Mouse (Mus musculus) liver, embryonic 13.5 days (tissue): Measurements from ENCODE around the gene Anxa5. TPM values are rescaled to one million over a fixed set of nuclear protein-coding genes. Genes with fewer than 3 reads are reported as not detected.

Experiments
- ATAC-seq: fragments of 200-750 bp; cut with Nextera tagmentation; 2 replicates; pipeline ENCODE4 v1.8.0; 2017; ENCODE audit warnings: low read depth, mild to moderate bottlenecking, moderate number of reproducible peaks, moderate library complexity
- DNase-seq: peaks from one replicate; pipeline ENCODE4 v3.0.0; 2022
- H3K27ac ChIP-seq: fragments of 300-500 bp; sonication (generic); 2 replicates; pipeline ENCODE4 v1.5.1; 2015; ENCODE audit warnings: moderate library complexity, mild to moderate bottlenecking, inconsistent platforms
- H3K27me3 ChIP-seq: fragments of 300-500 bp; sonication (generic); 2 replicates; pipeline ENCODE4 v1.6.1; 2015; ENCODE audit warnings: mild to moderate bottlenecking, inconsistent platforms
- H3K36me3 ChIP-seq: fragments of 300-500 bp; sonication (generic); 2 replicates; pipeline ENCODE4 v1.6.1; 2015; ENCODE audit warnings: mild to moderate bottlenecking, inconsistent platforms
- H3K4me1 ChIP-seq: fragments of 300-500 bp; sonication (generic); replicated peaks from 2 replicates; pipeline ENCODE4 v1.6.1; 2015; ENCODE audit warnings: inconsistent platforms
- H3K4me2 ChIP-seq: fragments of 300-500 bp; sonication (generic); 2 replicates; pipeline ENCODE4 v1.6.1; 2015; ENCODE audit warnings: inconsistent platforms, mild to moderate bottlenecking, moderate library complexity
- H3K4me3 ChIP-seq: fragments of 300-500 bp; sonication (generic); replicated peaks from 2 replicates; pipeline ENCODE4 v1.5.1; 2015; ENCODE audit warnings: mild to moderate bottlenecking, inconsistent platforms
- H3K9ac ChIP-seq: fragments of 300-500 bp; sonication (generic); 2 replicates; pipeline ENCODE4 v1.6.1; 2015; ENCODE audit warnings: mild to moderate bottlenecking, inconsistent platforms
- H3K9me3 ChIP-seq: fragments of 300-500 bp; sonication (generic); replicated peaks from 2 replicates; pipeline ENCODE4 v1.6.1; 2016; ENCODE audit warnings: inconsistent platforms
- WGBS: fragments of 180-500 bp; shearing (Covaris S2); methylation state at CpG from one replicate; pipeline ENCODE4 v1.1.7; 2015; ENCODE audit not compliant: insufficient replicate concordance; 5-methylcytosine and 5-hydroxymethylcytosine counted together
- polyA plus RNA-seq: library from polyadenylated mRNA; unstranded; fragments of >200 nt; fragmentation: Nextera tagmentation; extraction: Ambion mirVana; gene quantifications from 2 replicates; pipeline ENCODE4 v1.2.1, GENCODE M21; 2015

The Anxa5 gene
- polyA plus RNA-seq, 1 experiment from 2014 or later, result 68.6 TPM

DNA sequence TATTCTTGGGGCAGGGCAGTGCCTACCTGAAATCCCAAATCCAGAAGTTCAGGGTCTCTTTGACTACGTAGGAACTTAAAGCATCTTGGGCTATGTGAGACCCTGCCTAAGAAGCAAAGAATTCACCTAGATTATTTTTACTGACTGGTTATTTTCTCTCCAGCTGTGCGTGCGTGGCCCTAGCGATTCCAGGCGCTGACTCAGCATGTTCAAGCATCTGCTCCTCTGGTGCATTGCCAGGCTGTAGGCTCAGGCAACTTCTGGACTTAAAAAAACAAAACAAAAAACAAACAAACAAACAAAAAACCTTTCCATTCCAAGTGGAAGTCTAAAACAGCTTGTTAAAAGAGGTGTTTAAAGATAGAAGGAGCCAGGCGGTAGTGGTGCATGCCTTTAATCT is 22.5 kb upstream of the Anxa5 start:
- H3K4me3 ChIP-seq, result no peak overlapping the region
- ATAC-seq, result no peak
- 79% methylated on average over 6 of the region's 6 CpGs for WGBS
- DNase-seq, result no peak
- H3K9me3 ChIP-seq, result no peaks in the 10 kb centered on the region
- H3K4me1 ChIP-seq, result no peaks in the 10 kb centered on the region; the same call in 1 of the 2 replicates
- no peak overlapping the region for H3K27ac ChIP-seq
- no peak overlapping the region for H3K4me2 ChIP-seq
- H3K9ac ChIP-seq, result no peak overlapping the region
- no peaks in the 10 kb centered on the region for H3K36me3 ChIP-seq
- H3K27me3 ChIP-seq, result no peaks in the 10 kb centered on the region

DNA sequence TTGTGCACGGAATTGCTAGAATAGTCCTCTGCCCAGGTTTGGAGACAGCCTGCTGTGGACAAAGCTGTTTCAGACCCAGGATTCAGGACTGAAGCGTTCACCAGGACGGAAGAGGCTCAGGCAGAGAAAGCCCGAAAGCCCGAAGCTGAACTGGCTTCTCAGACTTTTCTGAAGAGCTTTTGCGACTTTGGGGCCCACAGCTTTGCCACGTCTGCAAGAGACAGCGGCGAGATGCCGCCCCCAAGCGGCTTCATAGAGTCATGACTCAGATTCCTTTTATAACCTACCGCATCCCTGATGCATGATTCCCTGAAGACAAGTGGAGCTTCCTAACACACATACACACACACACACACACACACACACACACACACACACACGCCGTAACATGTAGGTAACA is 21.1 kb upstream of the Anxa5 start:
- DNase-seq, result peak; percentile 13
- no peaks in the 10 kb centered on the region for H3K9me3 ChIP-seq
- H3K9ac ChIP-seq, result no peak overlapping the region
- H3K4me3 ChIP-seq, result no peak overlapping the region
- H3K27me3 ChIP-seq, result no peaks in the 10 kb centered on the region
- H3K36me3 ChIP-seq, result no peaks in the 10 kb centered on the region
- H3K4me1 ChIP-seq, result peaks cover 9% of the 10 kb centered on the region
- H3K27ac ChIP-seq, result no peak overlapping the region
- WGBS, result 19% methylated on average over 14 of the region's 14 CpGs
- no peak overlapping the region for H3K4me2 ChIP-seq
- ATAC-seq, result no peak

DNA sequence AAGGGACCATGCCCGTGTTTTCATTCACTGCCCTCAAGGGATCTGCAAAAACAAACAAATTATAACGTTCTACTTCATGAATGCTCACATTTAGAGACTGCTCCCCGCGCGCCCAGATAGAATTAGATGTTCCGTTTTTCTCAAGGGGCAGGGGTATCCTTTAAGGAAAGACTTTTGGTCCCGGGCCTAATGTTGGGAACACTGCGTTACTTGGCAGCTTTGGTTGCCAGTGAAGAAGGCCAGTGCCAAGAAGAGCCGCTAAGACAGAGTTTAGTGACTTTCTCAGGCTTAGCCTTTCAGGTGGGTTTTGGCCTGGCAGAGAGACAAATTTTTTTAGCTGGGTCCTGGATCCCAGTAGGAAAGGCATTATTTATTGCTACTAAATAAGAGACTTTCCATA is 20.6 kb upstream of the Anxa5 start:
- H3K4me2 ChIP-seq, result no peak overlapping the region
- no peaks in the 10 kb centered on the region for H3K27me3 ChIP-seq
- H3K36me3 ChIP-seq, result no peaks in the 10 kb centered on the region
- no peak overlapping the region for H3K4me3 ChIP-seq
- DNase-seq (no peak), ATAC-seq (no peak)
- H3K9me3 ChIP-seq, result no peaks in the 10 kb centered on the region
- H3K9ac ChIP-seq, result no peak overlapping the region
- H3K4me1 ChIP-seq, result peaks cover 13% of the 10 kb centered on the region
- H3K27ac ChIP-seq, result no peak overlapping the region
- 70% methylated on average over 9 of the region's 9 CpGs for WGBS

DNA sequence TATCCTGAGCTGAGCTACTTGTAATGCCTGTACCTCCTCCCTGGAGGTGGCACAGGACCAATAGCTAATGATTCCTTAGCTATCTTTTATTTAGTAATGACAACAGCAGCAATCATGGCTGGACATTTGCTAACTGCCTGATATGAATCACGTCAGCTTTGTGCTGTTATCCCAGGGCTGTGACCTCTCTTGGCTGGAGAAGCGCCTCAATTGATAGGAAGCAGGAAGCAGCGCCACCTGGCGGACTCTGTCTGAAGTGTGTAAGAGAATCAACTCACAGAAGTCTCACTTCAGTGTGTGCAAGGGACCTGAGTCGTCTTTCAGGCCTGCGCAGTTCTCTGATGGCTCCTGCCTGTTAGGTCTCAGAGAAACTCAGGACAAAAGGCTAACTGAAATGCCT is 19.7 kb upstream of the Anxa5 start:
- Histone ChIP-seq H3K27ac (no peak overlapping the region), H3K9ac (no peak overlapping the region), H3K4me3 (no peak overlapping the region), H3K4me2 (peak overlapping the region; percentile 33), H3K4me1 (peaks cover 13% of the 10 kb centered on the region), H3K9me3 (no peaks in the 10 kb centered on the region), H3K27me3 (no peaks in the 10 kb centered on the region), H3K36me3 (no peaks in the 10 kb centered on the region)
- peak; percentile 59 for ATAC-seq
- 5% methylated on average over 6 of the region's 6 CpGs for WGBS
- peak; percentile 32 for DNase-seq

DNA sequence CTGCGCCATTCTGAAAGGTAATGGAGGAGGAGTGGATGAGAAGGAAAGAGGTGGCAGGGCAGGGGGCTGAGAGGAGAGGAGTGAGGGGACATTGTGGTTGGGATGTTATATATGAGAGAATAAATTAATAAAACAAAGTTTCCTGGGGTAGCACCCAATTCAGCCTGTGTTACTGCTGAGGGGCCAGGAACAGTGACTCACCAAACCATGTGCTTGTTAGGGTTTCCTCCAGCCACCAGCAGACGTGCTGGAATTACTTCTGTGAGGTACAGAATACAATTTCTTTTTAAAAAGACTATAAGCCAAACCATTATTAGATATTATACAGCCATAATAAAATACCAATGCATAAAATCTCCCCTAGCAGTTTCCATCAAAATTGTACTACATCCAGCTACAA is 18.9 kb upstream of the Anxa5 start:
- no peak overlapping the region for H3K9ac ChIP-seq
- no peak for DNase-seq
- H3K4me3 ChIP-seq, result no peak overlapping the region
- peaks cover 13% of the 10 kb centered on the region for H3K4me1 ChIP-seq
- no peak overlapping the region for H3K27ac ChIP-seq
- no peaks in the 10 kb centered on the region for H3K36me3 ChIP-seq
- ATAC-seq, result no peak
- H3K4me2 ChIP-seq, result no peak overlapping the region
- 59% methylated on average over 2 of the region's 2 CpGs for WGBS
- H3K27me3 ChIP-seq, result no peaks in the 10 kb centered on the region
- H3K9me3 ChIP-seq, result no peaks in the 10 kb centered on the region

DNA sequence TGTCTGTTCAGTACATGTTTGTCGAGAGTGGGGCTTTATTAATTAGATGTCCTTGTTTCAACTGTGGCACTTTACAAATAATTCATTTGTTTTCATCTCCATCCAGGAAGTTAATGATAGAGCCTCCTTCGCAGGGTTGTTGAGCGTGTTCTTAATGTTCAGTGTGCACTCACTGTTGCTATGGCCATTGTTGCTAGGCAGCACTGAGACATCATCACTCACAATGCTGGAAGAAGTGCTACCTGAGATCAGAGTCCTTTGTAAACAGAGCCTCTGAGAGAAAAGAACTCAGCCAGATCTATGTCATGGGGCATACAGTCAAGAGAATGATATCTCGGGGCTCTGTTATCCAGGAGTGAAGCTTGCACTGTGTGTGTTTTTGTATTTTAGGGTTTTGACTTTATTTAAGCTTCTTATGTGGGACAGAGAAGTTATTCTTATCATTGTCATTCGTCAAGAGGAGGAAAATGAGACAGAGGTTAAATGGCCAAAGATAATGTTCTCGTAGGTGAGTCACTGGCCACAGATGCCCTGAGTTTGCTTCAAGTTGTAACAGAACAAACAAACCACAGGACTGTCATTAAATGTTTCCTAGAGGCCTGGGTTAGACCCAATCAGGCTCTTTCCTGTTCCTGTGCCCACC is 18.1 kb upstream of the Anxa5 start:
- Histone ChIP-seq H3K9ac (no peak overlapping the region), H3K4me3 (no peak overlapping the region), H3K27me3 (no peaks in the 10 kb centered on the region), H3K4me1 (peaks cover 13% of the 10 kb centered on the region), H3K9me3 (no peaks in the 10 kb centered on the region), H3K4me2 (no peak overlapping the region), H3K27ac (no peak overlapping the region), H3K36me3 (no peaks in the 10 kb centered on the region)
- 52% methylated on average over 6 of the region's 6 CpGs for WGBS
- DNase-seq (no peak), ATAC-seq (no peak)

DNA sequence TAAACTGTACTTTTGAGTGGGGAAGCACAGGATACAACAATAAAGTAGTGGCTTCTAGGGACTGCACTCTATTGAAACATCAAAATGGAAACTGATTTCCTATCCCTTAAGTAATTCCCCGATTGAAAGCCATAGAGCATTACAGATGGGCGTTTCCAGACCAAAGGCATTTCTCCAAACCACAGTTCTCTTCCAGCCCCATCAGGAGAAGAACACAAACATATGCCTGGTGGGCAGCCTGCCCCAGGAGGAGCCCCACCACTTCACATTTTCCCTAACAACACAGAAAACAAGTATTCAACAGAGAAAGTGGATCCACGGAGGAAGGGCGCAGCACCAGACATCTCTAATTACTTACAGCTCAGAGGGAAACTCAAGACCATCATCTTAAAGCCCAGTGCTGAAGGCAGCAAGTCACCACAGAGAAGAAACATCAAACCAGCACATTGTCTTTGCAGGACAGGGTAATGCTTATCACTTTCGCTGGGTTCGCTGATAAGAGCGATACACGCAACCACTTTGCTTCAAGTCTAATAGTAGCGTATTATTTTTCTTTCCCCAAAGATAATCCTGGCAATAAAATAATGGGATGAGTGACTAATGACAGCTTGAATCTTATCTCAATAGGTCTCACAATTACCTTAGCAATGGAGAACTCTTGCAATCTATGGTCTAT is 17.2 kb upstream of the Anxa5 start:
- DNase-seq (no peak), ATAC-seq (no peak)
- Histone ChIP-seq H3K4me2 (no peak overlapping the region), H3K9ac (no peak overlapping the region), H3K4me1 (peaks cover 13% of the 10 kb centered on the region), H3K9me3 (no peaks in the 10 kb centered on the region), H3K36me3 (no peaks in the 10 kb centered on the region), H3K27ac (no peak overlapping the region), H3K27me3 (no peaks in the 10 kb centered on the region), H3K4me3 (no peak overlapping the region)
- WGBS, result 41% methylated on average over 9 of the region's 9 CpGs

DNA sequence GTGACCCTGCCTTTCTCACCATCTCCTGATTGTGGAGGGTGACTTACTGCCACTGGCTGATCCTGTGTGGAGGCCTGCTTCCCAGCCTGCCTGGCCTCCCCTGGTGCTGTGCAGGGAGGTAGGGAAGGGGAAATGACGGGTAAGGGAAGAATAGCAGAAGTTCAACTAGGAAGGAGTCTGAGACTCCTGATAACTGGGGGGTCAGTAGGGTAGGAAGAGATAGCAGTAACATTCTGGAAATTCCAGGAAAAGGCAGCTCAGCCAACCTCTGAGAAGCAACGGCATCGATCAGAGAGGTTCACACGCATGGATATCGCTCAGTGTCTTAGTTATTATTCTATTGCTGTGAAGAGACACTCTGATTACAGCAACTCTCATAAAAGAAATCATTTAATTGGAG is 15.8 kb upstream of the Anxa5 start:
- H3K36me3 ChIP-seq, result no peaks in the 10 kb centered on the region
- no peak overlapping the region for H3K9ac ChIP-seq
- no peaks in the 10 kb centered on the region for H3K9me3 ChIP-seq
- H3K27ac ChIP-seq, result no peak overlapping the region
- no peak overlapping the region for H3K4me2 ChIP-seq
- 32% methylated on average over 5 of the region's 5 CpGs for WGBS
- no peaks in the 10 kb centered on the region for H3K27me3 ChIP-seq
- ATAC-seq, result no peak
- H3K4me1 ChIP-seq, result peaks cover 13% of the 10 kb centered on the region
- no peak overlapping the region for H3K4me3 ChIP-seq
- no peak for DNase-seq

DNA sequence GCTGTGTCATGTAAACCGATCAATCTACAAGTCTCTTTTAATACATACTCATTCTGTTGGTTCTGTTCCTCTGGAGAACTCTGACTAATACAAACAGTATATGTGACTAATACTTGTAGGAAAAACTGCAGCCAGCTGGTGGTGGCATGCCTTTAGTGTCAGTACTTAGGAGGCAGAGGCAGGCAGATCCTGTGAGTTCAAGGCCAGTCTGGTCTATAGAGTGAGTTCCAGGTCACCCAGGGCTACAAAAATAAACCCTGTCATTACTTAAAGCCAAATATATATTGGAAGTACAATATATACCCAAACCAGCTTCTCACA is 13.9 kb upstream of the Anxa5 start:
- H3K36me3 ChIP-seq, result no peaks in the 10 kb centered on the region
- no peaks in the 10 kb centered on the region for H3K27me3 ChIP-seq
- DNase-seq, result no peak
- H3K4me3 ChIP-seq, result no peak overlapping the region
- no peak overlapping the region for H3K9ac ChIP-seq
- no peak overlapping the region for H3K4me2 ChIP-seq
- H3K9me3 ChIP-seq, result no peaks in the 10 kb centered on the region
- ATAC-seq, result no peak
- H3K4me1 ChIP-seq, result peaks cover 13% of the 10 kb centered on the region
- WGBS, result 76% methylated on average over 1 of the region's 1 CpGs
- no peak overlapping the region for H3K27ac ChIP-seq

DNA sequence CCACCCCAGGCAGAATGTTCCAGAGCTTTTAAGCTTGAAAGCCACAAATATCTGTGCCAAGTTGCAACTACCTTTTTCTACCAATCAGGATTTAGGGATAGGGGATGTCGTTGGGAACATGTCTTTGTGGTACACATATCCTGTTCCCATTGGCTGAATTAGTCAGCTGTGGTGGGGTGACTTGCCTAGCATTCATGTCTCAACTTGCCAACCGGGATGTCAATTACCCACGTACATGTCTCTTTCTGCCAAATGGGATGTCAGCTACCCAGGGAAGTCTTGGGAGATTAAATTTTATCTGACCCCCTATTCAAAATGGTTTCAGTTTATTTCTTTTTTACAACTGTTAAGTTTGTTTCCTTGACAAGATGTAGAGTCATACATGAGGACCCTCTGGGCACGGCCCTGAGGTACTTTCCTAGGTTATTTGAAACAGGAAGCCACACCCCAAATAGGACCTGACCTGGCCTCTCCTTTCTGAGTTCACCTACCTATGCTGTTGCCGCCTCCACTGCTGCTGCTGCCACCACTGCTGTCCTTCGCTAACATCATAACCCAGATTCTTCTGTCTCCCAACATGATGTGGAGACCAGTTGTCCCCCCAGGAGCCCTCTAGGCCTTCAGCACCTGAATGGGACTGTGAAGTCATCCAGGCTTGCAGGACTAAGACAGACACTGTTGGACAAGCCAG is 13.3 kb upstream of the Anxa5 start:
- no peak for ATAC-seq
- DNase-seq, result no peak
- no peak overlapping the region for H3K4me2 ChIP-seq
- peaks cover 13% of the 10 kb centered on the region for H3K4me1 ChIP-seq
- H3K4me3 ChIP-seq, result no peak overlapping the region
- no peak overlapping the region for H3K9ac ChIP-seq
- H3K9me3 ChIP-seq, result no peaks in the 10 kb centered on the region
- WGBS, result 58% methylated on average over 6 of the region's 6 CpGs
- no peak overlapping the region for H3K27ac ChIP-seq
- H3K27me3 ChIP-seq, result no peaks in the 10 kb centered on the region
- H3K36me3 ChIP-seq, result no peaks in the 10 kb centered on the region

DNA sequence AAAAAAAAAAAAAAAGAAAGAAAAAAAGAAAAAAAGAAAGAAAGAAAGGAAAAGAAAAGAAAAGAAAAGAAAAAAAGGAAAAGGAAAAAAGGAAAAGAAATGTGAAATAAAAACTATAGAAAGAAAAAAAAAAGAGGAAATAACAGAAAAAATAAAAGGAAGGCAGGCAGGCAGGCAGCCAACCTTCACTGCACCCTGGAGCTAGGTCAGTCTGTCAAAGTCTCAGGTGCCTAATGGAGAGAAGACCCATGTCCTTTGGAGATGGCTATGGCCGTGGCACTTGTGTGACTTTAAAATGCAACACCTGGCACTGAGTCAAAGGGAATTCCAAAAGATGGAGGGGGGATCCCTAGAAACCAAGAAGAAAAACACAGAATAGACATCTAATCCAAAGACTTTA is 12.7 kb upstream of the Anxa5 start:
- 60% methylated on average over 1 of the region's 1 CpGs for WGBS
- H3K27me3 ChIP-seq, result no peaks in the 10 kb centered on the region
- DNase-seq, result no peak
- H3K36me3 ChIP-seq, result no peaks in the 10 kb centered on the region
- H3K4me2 ChIP-seq, result no peak overlapping the region
- no peak overlapping the region for H3K4me3 ChIP-seq
- no peaks in the 10 kb centered on the region for H3K9me3 ChIP-seq
- H3K27ac ChIP-seq, result no peak overlapping the region
- ATAC-seq, result no peak
- no peak overlapping the region for H3K9ac ChIP-seq
- H3K4me1 ChIP-seq, result peaks cover 13% of the 10 kb centered on the region

DNA sequence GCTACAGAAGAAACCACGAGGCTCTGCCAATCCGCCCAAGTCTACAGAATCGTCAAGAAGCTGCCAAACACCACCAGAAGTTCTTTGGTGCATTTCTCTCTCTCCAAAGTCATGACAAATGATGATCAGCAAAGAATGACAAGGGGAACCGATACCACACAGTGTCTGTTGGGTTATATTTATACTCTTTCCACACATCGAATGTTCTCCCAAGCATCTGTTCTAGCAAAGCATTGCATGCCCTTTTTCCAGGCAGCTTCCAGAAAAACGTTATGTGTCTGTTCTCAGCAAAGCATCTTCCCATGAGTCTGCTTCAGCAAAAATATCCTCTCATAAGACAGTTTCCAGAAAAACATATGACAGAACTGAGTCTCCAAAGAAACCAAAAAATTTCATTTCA is 11.2 kb upstream of the Anxa5 start:
- no peak overlapping the region for H3K27ac ChIP-seq
- ATAC-seq (no peak), DNase-seq (no peak)
- 62% methylated on average over 6 of the region's 6 CpGs for WGBS
- H3K4me2 ChIP-seq, result no peak overlapping the region
- H3K27me3 ChIP-seq, result no peaks in the 10 kb centered on the region
- no peak overlapping the region for H3K9ac ChIP-seq
- H3K36me3 ChIP-seq, result no peaks in the 10 kb centered on the region
- H3K9me3 ChIP-seq, result no peaks in the 10 kb centered on the region
- no peak overlapping the region for H3K4me3 ChIP-seq
- 0 out of 2 replicates have a peak, but pooled peaks cover 7% of the 10 kb centered on the region for H3K4me1 ChIP-seq
